Mouse (Mus musculus): Measurements from ENCODE around the gene Klhl29. TPM values are rescaled to one million over a fixed set of nuclear protein-coding genes. Genes with fewer than 3 reads are reported as not detected.
A peak's percentile ranks its signal among the peaks of the same experiment; 100 is the strongest.

The Klhl29 gene
- polyA plus RNA-seq, 2 experiments = 4.9 to 14.0 TPM

DNA sequence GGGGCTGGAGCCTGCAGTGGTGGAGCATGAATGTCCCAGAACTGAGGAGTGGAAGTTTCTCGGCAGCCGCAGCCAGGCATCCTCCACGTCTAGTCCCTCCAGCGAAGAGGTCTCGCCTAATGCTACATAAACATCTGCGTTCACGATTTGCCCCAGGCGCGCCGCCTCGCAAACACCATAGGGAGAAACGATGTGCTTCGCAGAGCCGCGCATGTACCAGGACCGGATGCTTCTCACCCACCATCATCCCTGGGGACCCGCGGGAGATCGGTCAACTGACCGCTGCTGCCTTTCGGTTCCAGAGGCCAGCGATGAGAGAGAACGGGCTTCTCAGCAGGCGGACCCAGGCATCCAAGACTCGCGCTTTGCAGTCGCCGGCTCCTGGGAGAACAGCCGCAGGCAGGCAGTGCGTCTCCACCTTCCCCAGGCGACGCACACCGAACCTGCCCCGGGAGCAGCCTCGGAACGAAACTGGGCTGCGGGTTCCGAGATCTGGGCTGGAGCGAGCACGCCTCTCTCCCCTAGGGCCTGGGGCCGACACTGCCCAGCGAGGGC, 1.8 kb downstream of the Klhl29 start:
- Histone ChIP-seq H3K4me3 (replicated peaks; ENCODE audit: low read length) (peak overlapping the region; percentile 86), H3K4me1 (ENCODE audit: control insufficient read depth, insufficient read depth, low read length) (peaks cover 21% of the 10 kb centered on the region), H3K36me3 (ENCODE audit: control insufficient read depth, insufficient read depth, low read length) (no peaks in the 10 kb centered on the region), H3K9ac (ENCODE audit: low read depth, low read length, severe bottlenecking) (peak overlapping the region; percentile 61), H3K4me2 (replicated peaks; ENCODE audit: low read depth, low read length, severe bottlenecking) (peak overlapping the region; percentile 96), H3K27me3 (ENCODE audit: control insufficient read depth, insufficient read depth, low read length) (no peaks in the 10 kb centered on the region), H3K9me3 (ENCODE audit: control insufficient read depth, low read length) (no peaks in the 10 kb centered on the region), H3K27ac (replicated peaks; ENCODE audit: low read depth, low read length) (peak overlapping the region; percentile 35; the same call in 1 of the 2 replicates)
- no peak for ATAC-seq (ENCODE audit: low FRiP score, low read depth)
- WGBS = under 1% methylated on average over 42 of the region's 42 CpGs
- DNase-seq (ENCODE audit: low spot score) = no peak
- no peak for TF ChIP-seq POLR2A (IDR thresholded peaks at IDR 0.05; ENCODE audit: borderline replicate concordance, extremely low read depth, insufficient read depth, insufficient read length)

DNA sequence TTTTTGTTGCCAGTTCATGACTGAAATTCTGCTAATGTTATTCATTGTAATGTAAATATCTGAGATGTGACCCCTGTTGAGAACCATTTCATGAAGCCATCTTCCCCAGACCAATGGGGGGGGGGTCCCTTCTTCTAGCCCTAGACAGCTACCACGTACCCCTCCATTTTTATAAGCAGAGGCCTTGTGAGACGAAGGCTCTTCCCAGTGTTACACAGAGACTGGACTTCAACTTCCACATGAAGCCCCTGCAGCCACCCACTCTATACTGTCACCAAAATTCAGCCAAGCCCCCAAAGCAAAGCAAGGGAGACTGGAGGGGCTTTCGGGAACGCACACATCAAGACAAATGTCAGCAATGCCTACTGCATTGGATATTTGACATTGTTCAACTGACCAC, 6.1 kb downstream of the Klhl29 start:
- no peak for TF ChIP-seq POLR2A (IDR thresholded peaks at IDR 0.05; ENCODE audit: borderline replicate concordance, extremely low read depth, insufficient read depth, insufficient read length)

GRCm38 (mm10) chr12:5364836-5365235, 10.6 kb downstream of the Klhl29 start:
- H3K4me3 ChIP-seq (replicated peaks; ENCODE audit: low read length) = no peak overlapping the region
- H3K27ac ChIP-seq (replicated peaks; ENCODE audit: low read depth, low read length) = no peak overlapping the region
- 84% methylated on average over 3 of the region's 3 CpGs for WGBS
- no peaks in the 10 kb centered on the region for H3K9me3 ChIP-seq (ENCODE audit: control insufficient read depth, low read length)
- DNase-seq (ENCODE audit: low spot score) (no peak), ATAC-seq (ENCODE audit: low FRiP score, low read depth) (peak; percentile 53; the same call in 1 of the 2 replicates)
- no peak overlapping the region for H3K4me2 ChIP-seq (replicated peaks; ENCODE audit: low read depth, low read length, severe bottlenecking)
- no peak overlapping the region for H3K9ac ChIP-seq (ENCODE audit: low read depth, low read length, severe bottlenecking)
- H3K27me3 ChIP-seq (ENCODE audit: control insufficient read depth, insufficient read depth, low read length) = no peaks in the 10 kb centered on the region
- H3K36me3 ChIP-seq (ENCODE audit: control insufficient read depth, insufficient read depth, low read length) = no peaks in the 10 kb centered on the region
- no peaks in the 10 kb centered on the region for H3K4me1 ChIP-seq (ENCODE audit: control insufficient read depth, insufficient read depth, low read length)
- no peak for TF ChIP-seq POLR2A (IDR thresholded peaks at IDR 0.05; ENCODE audit: borderline replicate concordance, extremely low read depth, insufficient read depth, insufficient read length)

More for the DNA sequence above, 6.1 kb downstream of the Klhl29 start:
- no peaks in the 10 kb centered on the region for H3K9me3 ChIP-seq (ENCODE audit: control insufficient read depth, low read length)
- H3K9ac ChIP-seq (ENCODE audit: low read depth, low read length, severe bottlenecking) = no peak overlapping the region
- no peak overlapping the region for H3K4me3 ChIP-seq (replicated peaks; ENCODE audit: low read length)
- H3K4me1 ChIP-seq (ENCODE audit: control insufficient read depth, insufficient read depth, low read length) = peaks cover 8% of the 10 kb centered on the region
- ATAC-seq (ENCODE audit: low FRiP score, low read depth) (no peak), DNase-seq (ENCODE audit: low spot score) (no peak)
- no peak overlapping the region for H3K27ac ChIP-seq (replicated peaks; ENCODE audit: low read depth, low read length)
- 90% methylated on average over 4 of the region's 4 CpGs for WGBS
- H3K36me3 ChIP-seq (ENCODE audit: control insufficient read depth, insufficient read depth, low read length) = no peaks in the 10 kb centered on the region
- no peak overlapping the region for H3K4me2 ChIP-seq (replicated peaks; ENCODE audit: low read depth, low read length, severe bottlenecking)
- no peaks in the 10 kb centered on the region for H3K27me3 ChIP-seq (ENCODE audit: control insufficient read depth, insufficient read depth, low read length)

DNA sequence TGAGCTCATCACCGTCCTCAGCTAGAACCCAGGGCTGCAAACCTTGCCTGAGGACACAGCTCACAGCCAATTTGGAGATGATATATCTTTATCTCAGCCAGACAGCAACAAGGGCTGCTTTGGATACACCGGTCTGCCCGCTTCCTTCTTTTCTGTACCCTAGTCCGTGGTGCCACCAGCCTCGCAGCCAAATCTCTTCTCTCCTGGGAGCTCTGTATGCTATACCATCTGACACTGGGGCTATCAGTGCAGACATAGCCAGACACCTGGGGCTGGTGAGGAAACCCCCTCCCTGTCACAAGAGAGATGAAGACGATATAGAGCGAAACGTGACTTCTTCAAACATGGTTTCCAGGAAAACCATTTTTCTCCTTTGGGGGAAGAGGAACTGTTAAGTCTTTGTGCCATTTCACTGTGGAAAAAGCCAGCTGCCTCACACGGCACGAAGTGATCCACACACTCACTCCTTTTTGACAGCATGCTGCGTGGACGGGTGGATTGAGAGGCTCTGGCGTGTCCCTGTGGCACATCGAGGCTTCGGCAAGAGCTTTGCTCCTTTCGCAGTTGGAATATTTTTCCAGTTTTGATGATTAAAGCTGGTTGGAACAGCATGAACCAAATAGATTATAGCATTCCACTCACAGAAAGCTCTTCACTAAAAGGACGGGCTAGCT, 11.4 kb downstream of the Klhl29 start:
- Histone ChIP-seq H3K9me3 (ENCODE audit: control insufficient read depth, low read length) (no peaks in the 10 kb centered on the region), H3K27ac (replicated peaks; ENCODE audit: low read depth, low read length) (no peak overlapping the region), H3K4me3 (replicated peaks; ENCODE audit: low read length) (no peak overlapping the region), H3K27me3 (ENCODE audit: control insufficient read depth, insufficient read depth, low read length) (no peaks in the 10 kb centered on the region), H3K36me3 (ENCODE audit: control insufficient read depth, insufficient read depth, low read length) (no peaks in the 10 kb centered on the region), H3K4me1 (ENCODE audit: control insufficient read depth, insufficient read depth, low read length) (no peaks in the 10 kb centered on the region), H3K4me2 (replicated peaks; ENCODE audit: low read depth, low read length, severe bottlenecking) (no peak overlapping the region), H3K9ac (ENCODE audit: low read depth, low read length, severe bottlenecking) (no peak overlapping the region)
- DNase-seq (ENCODE audit: low spot score) = no peak
- no peak for TF ChIP-seq POLR2A (IDR thresholded peaks at IDR 0.05; ENCODE audit: borderline replicate concordance, extremely low read depth, insufficient read depth, insufficient read length)
- WGBS = 91% methylated on average over 17 of the region's 17 CpGs
- ATAC-seq (ENCODE audit: low FRiP score, low read depth) = no peak

DNA sequence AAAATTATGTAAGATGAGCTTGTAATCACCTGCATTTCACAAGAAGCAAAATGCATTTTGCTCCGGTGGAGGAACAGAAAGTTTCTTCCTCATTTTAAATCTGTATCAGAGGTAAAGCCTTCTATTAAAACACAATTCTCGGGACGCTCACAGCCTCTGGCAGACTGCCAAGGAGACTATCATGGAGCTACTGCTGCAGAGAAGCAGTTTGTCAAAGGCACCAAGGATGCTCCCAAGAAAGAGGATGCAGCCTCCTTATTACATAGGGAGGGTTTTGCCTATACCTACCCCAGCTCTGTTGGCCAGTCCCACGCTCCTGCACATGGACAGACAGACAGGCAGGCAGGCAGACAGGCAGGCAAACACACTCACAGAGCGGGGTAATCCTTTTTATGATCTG, 16.4 kb downstream of the Klhl29 start:
- ATAC-seq (ENCODE audit: low FRiP score, low read depth) = no peak
- no peak overlapping the region for H3K4me2 ChIP-seq (replicated peaks; ENCODE audit: low read depth, low read length, severe bottlenecking)
- no peaks in the 10 kb centered on the region for H3K36me3 ChIP-seq (ENCODE audit: control insufficient read depth, insufficient read depth, low read length)
- no peak overlapping the region for H3K27ac ChIP-seq (replicated peaks; ENCODE audit: low read depth, low read length)
- no peaks in the 10 kb centered on the region for H3K9me3 ChIP-seq (ENCODE audit: control insufficient read depth, low read length)
- WGBS = 31% methylated on average over 5 of the region's 5 CpGs
- H3K27me3 ChIP-seq (ENCODE audit: control insufficient read depth, insufficient read depth, low read length) = no peaks in the 10 kb centered on the region
- H3K4me3 ChIP-seq (replicated peaks; ENCODE audit: low read length) = no peak overlapping the region
- DNase-seq (ENCODE audit: low spot score) = peak; percentile 68
- no peak overlapping the region for H3K9ac ChIP-seq (ENCODE audit: low read depth, low read length, severe bottlenecking)
- no peaks in the 10 kb centered on the region for H3K4me1 ChIP-seq (ENCODE audit: control insufficient read depth, insufficient read depth, low read length)
- TF ChIP-seq POLR2A (IDR thresholded peaks at IDR 0.05; ENCODE audit: borderline replicate concordance, extremely low read depth, insufficient read depth, insufficient read length) = no peak

Measured in limb, embryonic 14.5 days (tissue).